Comparison of ENCODE assay signal across 15 mouse cellular contexts in genomic region chr17:12452862-12453531, GRCm38 (mm10). TPM values are rescaled to one million over a fixed set of nuclear protein-coding genes. Genes with fewer than 3 reads are reported as not detected.
A peak's percentile ranks its signal among the peaks of the same experiment; 100 is the strongest.
DNase-seq lines count a peak whose midpoint lies in the region; ATAC-seq and TF ChIP-seq lines count a peak whose summit lies in the region.
"Had no signal": no experiment of that assay in that cellular context is flagged by ENCODE, and none has a peak within 500 bp of the region (broad histone marks: within the 10 kb centered on the region; RNA-seq: fewer than 3 reads in every experiment).

No protein-coding gene starts in this region.

- no peaks in the 10 kb centered on the region for H3K4me1 ChIP-seq in kidney, adult 2 months (ENCODE audit: control insufficient read depth, insufficient read depth, low read length)
- H3K4me1 ChIP-seq in kidney, embryonic 15.5 days: no peaks in the 10 kb centered on the region
- H3K4me1 ChIP-seq: hindbrain, embryonic 13.5 days; limb, embryonic 15.5 days; midbrain, embryonic 10.5 days; neural tube, embryonic 12.5 days had no signal

- H3K4me3 ChIP-seq in kidney, adult 2 months (ENCODE audit: insufficient read depth, low read depth, low read length): no peak overlapping the region
- H3K4me3 ChIP-seq in kidney, embryonic 15.5 days (replicated peaks): no peak overlapping the region
- H3K4me3 ChIP-seq: forebrain, embryonic 13.5 days; hindbrain, embryonic 13.5 days; limb, embryonic 15.5 days; midbrain, embryonic 10.5 days; neural tube, embryonic 12.5 days had no signal

- no peaks in the 10 kb centered on the region for H3K9me3 ChIP-seq in kidney, embryonic 15.5 days (replicated peaks)
- H3K9me3 ChIP-seq: forebrain, embryonic 13.5 days; G1E; hindbrain, embryonic 13.5 days; limb, embryonic 15.5 days; midbrain, embryonic 10.5 days; neural tube, embryonic 12.5 days had no signal

- TF ChIP-seq POLR2A in kidney, adult 2 months (IDR thresholded peaks at IDR 0.05; ENCODE audit: low read depth, low read length): no peak

- H3K27ac ChIP-seq in kidney, adult 2 months (ENCODE audit: insufficient read depth, low read depth, low read length): no peak overlapping the region
- no peak overlapping the region for H3K27ac ChIP-seq in kidney, embryonic 15.5 days
- H3K27ac ChIP-seq: forebrain, embryonic 13.5 days; hindbrain, embryonic 13.5 days; limb, embryonic 15.5 days; midbrain, embryonic 10.5 days; neural tube, embryonic 12.5 days had no signal

- no peak for TF ChIP-seq CTCF in kidney, adult 2 months (conservative IDR thresholded peaks at IDR 0.05; ENCODE audit: insufficient read depth, insufficient read length, low read depth, low read length)

- no peak overlapping the region for H3K9ac ChIP-seq in kidney, embryonic 15.5 days
- H3K9ac ChIP-seq: forebrain, embryonic 13.5 days; hindbrain, embryonic 13.5 days; limb, embryonic 15.5 days; neural tube, embryonic 12.5 days had no signal

- DNase-seq in adrenal gland, adult (ENCODE audit: inconsistent age in 2 of 2, low spot score in 1 of 2): peak; percentile 7 to 64
- no peak for DNase-seq in adrenal gland, postnatal 4 days (ENCODE audit: low spot score in 2 of 2)
- peak; percentile 21 for DNase-seq in kidney, adult 2 months
- peak; percentile 13 for DNase-seq in ovary, postnatal 36 days (ENCODE audit: low spot score)
- DNase-seq in ovary, postnatal 14 days (ENCODE audit: low spot score): no peak
- peak; percentile 14 for DNase-seq in testis, postnatal 14 days (ENCODE audit: low spot score)
- no peak for DNase-seq in embryo, embryonic 11 days
- DNase-seq: right cerebral cortex, postnatal 25 days had no signal

- H3K36me3 ChIP-seq in kidney, adult 2 months (ENCODE audit: control insufficient read depth, insufficient read depth, low read length): no peaks in the 10 kb centered on the region
- H3K36me3 ChIP-seq in kidney, embryonic 15.5 days: no peaks in the 10 kb centered on the region
- H3K36me3 ChIP-seq: G1E; hindbrain, embryonic 13.5 days; limb, embryonic 15.5 days; midbrain, embryonic 10.5 days; neural tube, embryonic 12.5 days had no signal

- no peaks in the 10 kb centered on the region for H3K27me3 ChIP-seq in kidney, adult 2 months (replicated peaks; ENCODE audit: control insufficient read depth, insufficient read depth, low read length)
- H3K27me3 ChIP-seq in kidney, embryonic 15.5 days: no peaks in the 10 kb centered on the region
- H3K27me3 ChIP-seq: forebrain, embryonic 13.5 days; hindbrain, embryonic 13.5 days; limb, embryonic 15.5 days; neural tube, embryonic 12.5 days had no signal

- no peak for ATAC-seq in kidney, embryonic 15.5 days (replicated peaks; ENCODE audit: low FRiP score)
- ATAC-seq: forebrain, embryonic 13.5 days had no signal

- no peak overlapping the region for H3K4me2 ChIP-seq in kidney, embryonic 15.5 days
- H3K4me2 ChIP-seq: forebrain, embryonic 13.5 days; hindbrain, embryonic 13.5 days; limb, embryonic 15.5 days; neural tube, embryonic 12.5 days had no signal

- WGBS in kidney, adult 2 months: 79% methylated on average over 11 of the region's 11 CpGs
- 80% methylated on average over 11 of the region's 11 CpGs for WGBS in kidney, embryonic 15.5 days

RNA-seq across cellular contexts. Expression of gene Slc22a3, which starts 54.5 kb away (rescaled TPM):
- total RNA-seq in adrenal gland, postnatal 4 days (2021): 1 to 10 TPM in 1 of 2 experiments, under 1 TPM in 1; 0.90 to 1.2 TPM
- 1.3 and 1.4 TPM in 2 replicates for polyA plus RNA-seq in kidney, adult 2 months (2012; rRNA removed)
- polyA plus RNA-seq in kidney, embryonic 15.5 days (2015; fragmentation: Nextera tagmentation; extraction: Ambion mirVana): 0.62 and 1.00 TPM in 2 replicates
- polyA plus RNA-seq: midbrain, embryonic 10.5 days had no signal

Comparison
In these comparisons a context has a peak if more than half of its experiments do, and no peak if none do; other contexts are left out.
1. DNase-seq: peak in adrenal gland, adult (2 of 2), kidney, adult 2 months (single experiment), ovary, postnatal 36 days (single experiment) and testis, postnatal 14 days (single experiment); none in adrenal gland, postnatal 4 days (0 of 2), ovary, postnatal 14 days (single experiment) and embryo, embryonic 11 days (single experiment).